In genomic region chr8:71789031-71789460, GRCm38 (mm10) we compare ENCODE assay signal across 8 mouse cellular contexts.
DNase-seq lines count a peak whose midpoint lies in the region; ATAC-seq and TF ChIP-seq lines count a peak whose summit lies in the region.
"Not testable (repeated sequence)": the region's sequence is repeated elsewhere in the genome, so short reads cannot be mapped to it uniquely, and the experiment has no call there.

No protein-coding gene starts in this region.

- H3K9me3 ChIP-seq in G1E (replicated peaks); hindbrain, embryonic 11.5 days (ENCODE audit: control insufficient read depth, low read length); kidney, embryonic 14.5 days (ENCODE audit: control insufficient read depth, low read length): not testable (repeated sequence)

- peak overlapping the region; percentile 42; the same call in 1 of the 2 replicates for H3K4me3 ChIP-seq in G1E (ENCODE audit: low read depth, low read length)
- peak overlapping the region; percentile 68 for H3K4me3 ChIP-seq in gastrocnemius, adult 2 months
- H3K4me3 ChIP-seq in hindbrain, embryonic 11.5 days (ENCODE audit: low read depth, low read length); kidney, embryonic 14.5 days (ENCODE audit: low read length): not testable (repeated sequence)
- peak overlapping the region; percentile 63 for H3K4me3 ChIP-seq in lung, adult 2 months (replicated peaks; ENCODE audit: extremely low read depth, low read depth, low read length)

- H3K4me1 ChIP-seq in G1E (ENCODE audit: insufficient read depth, low read depth, low read length); hindbrain, embryonic 11.5 days (replicated peaks; ENCODE audit: control insufficient read depth, insufficient read depth, low read length); kidney, embryonic 14.5 days (ENCODE audit: control insufficient read depth, insufficient read depth, low read length); lung, adult 2 months (ENCODE audit: control insufficient read depth, insufficient read depth, low read length): not testable (repeated sequence)

- not testable (repeated sequence) for H3K4me2 ChIP-seq in hindbrain, embryonic 11.5 days (replicated peaks; ENCODE audit: low read depth, low read length); kidney, embryonic 14.5 days (replicated peaks; ENCODE audit: low read depth, low read length)

- WGBS in hindbrain, embryonic 11.5 days, result 14% methylated on average over 2 of the region's 9 CpGs
- 18% methylated on average over 4 of the region's 9 CpGs for WGBS in kidney, embryonic 14.5 days
- 15% methylated on average over 6 of the region's 9 CpGs for WGBS in lung, adult 2 months

- not testable (repeated sequence) for H3K27me3 ChIP-seq in G1E (ENCODE audit: insufficient read depth, low read length); hindbrain, embryonic 11.5 days (ENCODE audit: control insufficient read depth, insufficient read depth, low read length); kidney, embryonic 14.5 days (ENCODE audit: control insufficient read depth, insufficient read depth, low read length)

- not testable (repeated sequence) for DNase-seq in G1E (ENCODE audit: low spot score); gastrocnemius, adult 2 months; hindbrain, embryonic 11.5 days (ENCODE audit: low spot score)
- peak; percentile 15 to 30 for DNase-seq in cerebellum, postnatal 14 days
- peak; percentile 42 for DNase-seq in lung, adult 2 months
- DNase-seq in thymus, postnatal 25 days, result peak; percentile 9

- peak overlapping the region; percentile 64; the same call in 1 of the 2 replicates for H3K27ac ChIP-seq in gastrocnemius, adult 2 months
- H3K27ac ChIP-seq in hindbrain, embryonic 11.5 days (ENCODE audit: low read depth, low read length); kidney, embryonic 14.5 days (ENCODE audit: low read depth, low read length): not testable (repeated sequence)

- not testable (repeated sequence) for TF ChIP-seq CTCF in G1E (IDR thresholded peaks at IDR 0.05; ENCODE audit: low read depth, low read length); lung, adult 2 months (IDR thresholded peaks at IDR 0.05; ENCODE audit: insufficient read depth, low read length)
- TF ChIP-seq CTCF in gastrocnemius, adult 2 months (IDR thresholded peaks at IDR 0.05), result peak; percentile 26; the same call in 1 of the 2 replicates

- not testable (repeated sequence) for TF ChIP-seq POLR2A in lung, adult 2 months (IDR thresholded peaks at IDR 0.05; ENCODE audit: borderline replicate concordance, extremely low read depth, low read depth, low read length)

- intact Hi-C loops in gastrocnemius, adult 2 months (cut with DNase I), result not testable (repeated sequence)

- not testable (repeated sequence) for H3K9ac ChIP-seq in hindbrain, embryonic 11.5 days (ENCODE audit: low read depth, low read length); kidney, embryonic 14.5 days (ENCODE audit: low read depth, low read length)

- not testable (repeated sequence) for H3K36me3 ChIP-seq in G1E (replicated peaks); hindbrain, embryonic 11.5 days (ENCODE audit: control insufficient read depth, insufficient read depth, low read length); kidney, embryonic 14.5 days (ENCODE audit: control insufficient read depth, insufficient read depth, low read length)

- ATAC-seq in G1E (ENCODE audit: extremely low read depth, insufficient number of reproducible peaks, low FRiP score, poor library complexity, severe bottlenecking), result not testable (repeated sequence)
- peak; percentile 45; the same call in 1 of the 2 replicates for ATAC-seq in hindbrain, embryonic 11.5 days (ENCODE audit: low FRiP score)
- peak; percentile 60; the same call in 1 of the 2 replicates for ATAC-seq in kidney, embryonic 14.5 days (ENCODE audit: low FRiP score, low TSS enrichment)
- ATAC-seq in monocyte, adult 5-6 weeks (replicated peaks; ENCODE audit: insufficient number of reproducible peaks, low FRiP score, low TSS enrichment, poor library complexity, severe bottlenecking), result peak; percentile 71
